Mouse (Mus musculus) kidney, postnatal 14 days (tissue): ENCODE measurements at regions not wholly inside any gene's neighbourhood (a gene's known extent, or its start where the extent isn't known, plus 50 kb on each side); places are given as distances from the start of the nearest gene placed in this dataset.
A peak's percentile ranks its signal among the peaks of the same experiment; 100 is the strongest.

Experiments used
- DNase-seq: peaks from one replicate; pipeline ENCODE4 v3.0.0; 2022; ENCODE audit warnings: mixed read lengths

GRCm38 (mm10) chr13:37715058-37715712 lies 63.0 kb upstream of the Rreb1 start:
- peak; percentile 52 for DNase-seq

- no peak for DNase-seq
Measured at GRCm38 (mm10) chr13:37715770-37716693, 62.2 kb upstream of the Rreb1 start.

GRCm38 (mm10) chr13:37717793-37718192 lies 60.4 kb upstream of the Rreb1 start:
- no peak for DNase-seq

- no peak for DNase-seq
Measured at GRCm38 (mm10) chr13:37718364-37718763, 59.8 kb upstream of the Rreb1 start.
